Mouse (Mus musculus) hindbrain, embryonic 15.5 days (tissue): ENCODE measurements around the gene Unc13d. TPM values are rescaled to one million over a fixed set of nuclear protein-coding genes. Genes with fewer than 3 reads are reported as not detected.

Experiments used
- ATAC-seq: fragments of 200-750 bp; cut with Nextera tagmentation; 2 replicates; pipeline ENCODE4 v1.8.0; 2017; ENCODE audit warnings: low read depth, moderate number of reproducible peaks, moderate TSS enrichment; ENCODE audit not compliant: low FRiP score
- H3K27ac ChIP-seq: fragments of 300-500 bp; sonication (generic); replicated peaks from 2 replicates; pipeline ENCODE4 v1.5.1; 2015; ENCODE audit warnings: mild to moderate bottlenecking, inconsistent platforms
- H3K27me3 ChIP-seq: fragments of 300-500 bp; sonication (generic); 2 replicates; pipeline ENCODE4 v1.6.1; 2015; ENCODE audit warnings: control low read depth, inconsistent platforms
- H3K36me3 ChIP-seq: fragments of 300-500 bp; sonication (generic); 2 replicates; pipeline ENCODE4 v1.6.1; 2015; ENCODE audit warnings: control low read depth, inconsistent platforms
- H3K4me1 ChIP-seq: fragments of 300-500 bp; sonication (generic); replicated peaks from 2 replicates; pipeline ENCODE4 v1.6.1; 2015; ENCODE audit warnings: control low read depth, inconsistent platforms
- H3K4me2 ChIP-seq: fragments of 300-500 bp; sonication (generic); 2 replicates; pipeline ENCODE4 v1.6.1; 2015; ENCODE audit warnings: moderate library complexity, mild to moderate bottlenecking, inconsistent platforms
- H3K4me3 ChIP-seq: fragments of 300-500 bp; sonication (generic); 2 replicates; pipeline ENCODE4 v1.5.1; 2015; ENCODE audit warnings: mild to moderate bottlenecking, inconsistent platforms
- H3K9ac ChIP-seq: fragments of 300-500 bp; sonication (generic); 2 replicates; pipeline ENCODE4 v1.6.1; 2015; ENCODE audit warnings: inconsistent platforms
- H3K9me3 ChIP-seq: fragments of 300-500 bp; sonication (generic); 2 replicates; pipeline ENCODE4 v1.6.1; 2016; ENCODE audit warnings: control low read depth, inconsistent platforms
- WGBS: fragments of 180-500 bp; shearing (Covaris S2); methylation state at CpG from one replicate; pipeline ENCODE4 v1.1.7; 2015; 5-methylcytosine and 5-hydroxymethylcytosine counted together
- polyA plus RNA-seq: library from polyadenylated mRNA; unstranded; fragments of >200 nt; fragmentation: Nextera tagmentation; extraction: Ambion mirVana; gene quantifications from 2 replicates; pipeline ENCODE4 v1.2.1, GENCODE M21; 2015

The Unc13d gene
- polyA plus RNA-seq, 1 experiment from 2014 or later, result 1.6 TPM

DNA sequence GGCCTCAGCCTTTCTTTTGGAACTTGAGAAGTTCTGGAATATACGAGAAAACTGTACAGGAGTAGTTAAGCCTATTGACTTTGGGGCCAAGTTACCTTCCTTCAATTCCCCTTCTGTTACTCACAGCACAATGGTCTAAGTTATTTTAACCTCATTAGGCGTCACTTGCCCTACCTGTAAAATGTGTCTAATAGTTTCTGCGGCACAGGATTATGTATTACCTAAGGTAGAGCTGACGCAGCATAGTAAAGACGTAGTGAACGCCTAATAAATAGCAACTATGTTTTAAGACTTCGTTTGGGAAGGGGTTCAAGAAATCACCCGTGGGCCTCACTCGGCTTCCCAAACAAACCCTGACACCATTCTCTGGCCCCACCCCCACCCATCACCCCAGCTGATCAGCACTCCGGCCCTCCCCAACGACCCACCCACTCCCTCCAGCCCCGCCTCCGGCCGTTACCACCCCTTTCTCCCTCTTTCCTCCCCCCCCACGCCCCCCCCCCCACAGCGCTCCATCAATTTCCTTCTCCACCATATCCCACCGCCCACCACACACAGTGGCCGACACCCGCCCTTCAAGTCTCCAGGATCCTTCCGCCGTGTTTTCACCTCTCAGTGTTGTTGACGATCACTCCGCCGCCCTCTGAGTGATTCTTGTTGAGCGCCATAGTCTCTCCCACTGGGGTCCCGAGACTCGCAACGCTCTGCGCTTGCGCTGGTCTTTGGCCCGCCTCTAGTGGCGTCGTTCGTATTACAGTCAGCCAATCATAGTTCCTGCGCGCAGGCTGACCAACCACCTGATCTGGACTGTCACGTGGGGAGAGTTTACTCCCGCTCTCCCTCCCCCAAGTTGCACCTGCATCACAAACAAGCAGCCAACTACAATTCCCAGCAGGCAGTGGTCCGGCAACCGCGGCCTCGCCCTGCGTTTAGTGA lies 8.8 kb upstream of the Unc13d start, which contains the start of gene Wbp2:
Gene Wbp2 (minus strand): TSS at position 738 of the 936 bp plus-strand sequence.
- Histone ChIP-seq H3K4me3 (peak within 1 kb of the TSS; percentile 59), H3K9me3 (no peaks in the 10 kb centered on the region), H3K27ac (peak within 1 kb of the TSS; percentile 83), H3K36me3 (peaks cover 20% of the 10 kb centered on the region), H3K4me2 (peak within 1 kb of the TSS; percentile 72), H3K4me1 (peaks cover 22% of the 10 kb centered on the region), H3K27me3 (no peaks in the 10 kb centered on the region), H3K9ac (peak within 1 kb of the TSS; percentile 44)
- ATAC-seq, result peak; percentile 98
- 4% methylated on average over 39 of the region's 43 CpGs for WGBS

DNA sequence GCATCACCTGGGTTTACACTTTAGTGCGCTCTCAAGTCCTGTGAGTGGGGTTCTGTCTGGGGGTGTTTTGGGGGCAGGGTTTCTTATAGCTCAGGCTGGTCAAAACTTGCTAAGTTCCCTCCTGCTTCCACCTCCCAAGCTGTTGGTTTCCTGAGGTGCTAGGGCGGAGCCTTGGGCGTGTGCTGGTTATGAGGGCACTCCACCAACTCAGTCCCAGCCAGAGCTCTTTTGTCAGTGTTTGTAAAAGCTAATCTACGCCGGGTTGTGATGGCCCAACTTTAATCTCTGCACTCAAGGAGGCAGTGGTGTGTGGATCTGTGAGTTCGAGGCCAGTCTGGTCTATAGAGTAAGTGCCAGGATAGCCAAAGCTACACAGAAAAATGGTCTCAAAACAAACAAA lies 6.4 kb upstream of the Unc13d start:
- Histone ChIP-seq H3K9ac (no peak overlapping the region), H3K27me3 (no peaks in the 10 kb centered on the region), H3K9me3 (no peaks in the 10 kb centered on the region), H3K36me3 (peaks cover 38% of the 10 kb centered on the region), H3K4me2 (no peak overlapping the region), H3K27ac (no peak overlapping the region), H3K4me3 (no peak overlapping the region), H3K4me1 (peaks cover 22% of the 10 kb centered on the region)
- WGBS, result 97% methylated on average over 6 of the region's 6 CpGs
- no peak for ATAC-seq

DNA sequence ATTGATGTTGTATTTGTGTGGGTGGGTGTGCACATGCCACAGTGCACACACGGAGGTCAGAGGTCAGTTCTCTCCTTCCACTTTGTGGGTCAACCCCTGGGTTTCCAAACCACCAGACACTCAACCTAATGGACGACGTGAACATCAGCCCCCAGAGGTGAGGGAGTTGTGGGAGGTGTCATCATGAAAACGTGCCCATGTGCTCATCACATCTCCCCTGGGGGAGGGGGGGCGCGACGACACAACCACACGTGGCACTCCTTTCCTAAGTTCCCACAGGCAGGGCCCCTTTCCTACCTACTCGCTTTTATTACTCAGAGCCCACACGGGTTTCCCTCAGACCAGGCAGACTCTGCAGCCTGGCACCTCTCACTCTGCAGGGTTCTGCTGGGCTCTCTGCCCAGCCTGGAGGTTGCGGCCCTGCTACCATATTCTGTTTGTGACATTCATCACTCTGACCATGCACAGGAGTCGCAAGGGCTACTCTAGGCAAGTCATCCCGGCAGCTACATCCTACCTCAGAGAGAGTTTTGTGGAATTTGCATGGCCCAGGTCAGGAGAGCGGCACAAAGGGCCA lies 5.4 kb upstream of the Unc13d start:
- Histone ChIP-seq H3K27ac (no peak overlapping the region), H3K9ac (no peak overlapping the region), H3K4me1 (peaks cover 32% of the 10 kb centered on the region), H3K36me3 (peaks cover 38% of the 10 kb centered on the region), H3K27me3 (no peaks in the 10 kb centered on the region), H3K4me3 (no peak overlapping the region), H3K9me3 (no peaks in the 10 kb centered on the region), H3K4me2 (no peak overlapping the region)
- WGBS, result 92% methylated on average over 14 of the region's 14 CpGs
- no peak for ATAC-seq

DNA sequence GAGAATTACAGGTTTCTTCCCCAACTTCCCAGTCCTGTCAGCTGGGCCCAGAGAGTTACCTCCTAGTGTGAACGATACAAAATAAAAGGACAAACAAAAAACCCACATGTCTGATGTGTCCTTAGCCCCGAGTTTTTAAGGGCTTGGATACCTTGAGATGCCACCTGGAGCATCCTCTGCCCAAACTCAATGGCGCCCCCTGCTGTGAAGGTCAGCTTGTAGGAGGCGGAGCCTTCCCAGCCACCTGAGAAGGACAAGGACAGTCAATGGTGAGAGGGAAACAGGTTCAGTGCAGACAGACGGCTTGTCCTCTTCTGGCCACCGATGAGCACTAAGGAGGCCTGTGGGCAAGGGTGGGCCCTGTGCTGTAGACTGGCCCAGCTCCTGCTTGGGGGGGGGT lies 3.3 kb upstream of the Unc13d start:
- Histone ChIP-seq H3K4me1 (peaks cover 28% of the 10 kb centered on the region), H3K4me2 (no peak overlapping the region), H3K9ac (no peak overlapping the region), H3K9me3 (no peaks in the 10 kb centered on the region), H3K36me3 (peaks cover 38% of the 10 kb centered on the region), H3K27me3 (no peaks in the 10 kb centered on the region), H3K4me3 (no peak overlapping the region), H3K27ac (no peak overlapping the region)
- no peak for ATAC-seq
- WGBS, result 76% methylated on average over 6 of the region's 6 CpGs

DNA sequence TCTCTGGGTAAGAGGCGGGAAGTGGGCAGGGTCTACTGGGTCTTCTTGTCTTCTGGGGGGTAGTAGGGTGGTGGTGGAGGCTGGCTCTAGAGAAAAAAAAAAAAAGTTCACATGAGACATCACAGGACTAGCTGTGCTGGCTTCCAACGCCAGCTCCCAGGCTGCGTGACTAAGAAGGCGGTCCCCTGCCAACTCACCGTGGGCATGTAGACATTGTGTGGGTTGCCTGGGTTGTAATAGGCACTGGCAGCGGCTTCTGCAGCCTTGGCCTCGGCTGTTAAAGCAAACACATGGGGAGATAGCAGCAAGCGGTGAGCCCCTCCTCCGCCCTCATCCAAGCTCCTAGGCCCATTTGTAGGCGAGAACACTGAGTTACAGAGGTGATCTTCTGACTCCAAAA lies 1.8 kb upstream of the Unc13d start:
- no peak for ATAC-seq
- Histone ChIP-seq H3K36me3 (peaks cover 38% of the 10 kb centered on the region), H3K4me2 (no peak overlapping the region), H3K27ac (no peak overlapping the region), H3K4me3 (no peak overlapping the region), H3K27me3 (no peaks in the 10 kb centered on the region), H3K9ac (no peak overlapping the region), H3K9me3 (no peaks in the 10 kb centered on the region), H3K4me1 (peaks cover 16% of the 10 kb centered on the region)
- WGBS, result 71% methylated on average over 10 of the region's 10 CpGs

DNA sequence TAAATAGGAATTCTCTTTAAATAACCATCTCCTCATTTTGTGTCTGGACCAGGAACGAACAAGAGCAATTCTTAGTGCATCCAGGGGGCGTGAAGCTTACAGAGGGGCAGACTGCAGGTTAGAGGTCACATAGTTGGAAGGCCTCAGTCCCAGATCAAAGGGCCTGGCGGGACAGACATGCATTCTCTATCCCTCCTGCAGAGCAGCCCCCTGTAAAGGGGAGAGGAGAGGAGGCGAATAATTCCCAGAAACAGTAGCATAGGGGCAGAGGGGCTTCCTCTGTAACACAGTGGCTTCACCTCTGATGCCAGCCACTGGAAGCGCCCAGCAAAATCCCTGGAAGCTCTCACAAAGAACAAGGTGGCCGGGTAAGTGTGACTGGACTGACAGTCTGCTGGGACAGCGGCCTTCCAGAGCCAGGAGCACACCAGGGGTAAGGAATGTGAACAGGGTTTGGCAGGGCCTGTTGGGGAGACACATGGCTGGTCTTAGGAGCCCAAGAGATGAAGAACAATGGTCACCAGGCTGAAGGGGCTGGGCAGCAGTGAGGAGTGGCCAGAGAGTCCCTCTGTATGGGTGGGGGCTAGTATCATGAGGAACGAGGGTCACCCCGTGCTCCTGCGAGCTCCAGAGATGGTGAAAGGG lies 1.0 kb upstream of the Unc13d start:
- Histone ChIP-seq H3K4me1 (peaks cover 16% of the 10 kb centered on the region), H3K36me3 (peaks cover 35% of the 10 kb centered on the region), H3K9ac (no peak overlapping the region), H3K27ac (no peak overlapping the region), H3K4me3 (no peak overlapping the region), H3K27me3 (no peaks in the 10 kb centered on the region), H3K4me2 (no peak overlapping the region), H3K9me3 (no peaks in the 10 kb centered on the region)
- no peak for ATAC-seq
- WGBS, result 19% methylated on average over 10 of the region's 10 CpGs

DNA sequence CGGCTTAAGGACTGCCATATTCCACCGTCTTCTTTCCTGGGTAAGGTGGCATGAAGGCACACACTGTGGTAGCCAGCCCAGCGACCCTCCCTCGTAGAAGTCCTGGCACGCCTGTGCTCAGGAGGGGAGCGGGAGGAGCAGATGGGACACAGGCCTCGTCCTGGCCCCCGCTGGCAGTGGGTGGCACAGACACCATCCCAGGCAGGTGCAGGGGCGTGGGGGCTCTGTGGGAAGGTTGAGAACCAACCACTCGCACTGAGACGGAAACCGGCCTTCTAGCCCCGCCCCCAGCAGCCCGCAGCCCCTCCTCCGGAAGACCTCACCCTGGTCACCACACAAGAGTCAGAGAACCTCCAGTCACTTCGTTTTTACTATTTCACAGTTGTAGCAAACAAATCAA lies 460 bp upstream of the Unc13d start:
- H3K9ac ChIP-seq, result peak overlapping the region; percentile 37
- H3K4me1 ChIP-seq, result peaks cover 16% of the 10 kb centered on the region
- peak overlapping the region; percentile 53 for H3K4me2 ChIP-seq
- 11% methylated on average over 16 of the region's 16 CpGs for WGBS
- ATAC-seq, result peak; percentile 31; the same call in 1 of the 2 replicates
- peaks cover 29% of the 10 kb centered on the region for H3K36me3 ChIP-seq
- H3K27me3 ChIP-seq, result no peaks in the 10 kb centered on the region
- H3K9me3 ChIP-seq, result no peaks in the 10 kb centered on the region
- H3K27ac ChIP-seq, result 0 out of 2 replicates have a peak overlapping the region, but pooled peaks have one; percentile 38
- peak overlapping the region; percentile 28 for H3K4me3 ChIP-seq

DNA sequence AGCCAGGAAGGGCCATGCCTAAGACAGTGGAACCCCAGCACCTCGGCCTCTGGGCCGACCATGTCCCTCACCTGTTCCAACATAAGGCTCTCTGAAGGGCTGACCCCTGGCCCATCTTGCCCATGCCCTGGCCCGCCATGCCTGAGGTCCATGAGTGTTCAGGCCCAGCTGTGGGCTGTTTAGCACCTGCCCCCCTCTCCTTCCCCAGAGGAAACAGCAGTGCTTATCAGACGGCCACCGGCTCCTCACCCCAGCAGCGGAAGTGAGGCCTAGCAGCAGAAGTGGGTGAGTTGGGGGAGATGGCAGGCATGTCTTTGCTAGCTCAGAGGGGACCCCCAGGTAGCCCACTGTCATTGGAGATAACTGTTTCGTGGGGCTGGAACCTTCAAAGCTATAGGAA lies 925 bp downstream of the Unc13d start:
- H3K4me1 ChIP-seq, result peaks cover 16% of the 10 kb centered on the region
- ATAC-seq, result no peak
- no peaks in the 10 kb centered on the region for H3K9me3 ChIP-seq
- H3K9ac ChIP-seq, result no peak overlapping the region
- H3K4me2 ChIP-seq, result no peak overlapping the region
- 87% methylated on average over 7 of the region's 7 CpGs for WGBS
- no peak overlapping the region for H3K4me3 ChIP-seq
- no peak overlapping the region for H3K27ac ChIP-seq
- no peaks in the 10 kb centered on the region for H3K27me3 ChIP-seq
- H3K36me3 ChIP-seq, result peaks cover 20% of the 10 kb centered on the region

DNA sequence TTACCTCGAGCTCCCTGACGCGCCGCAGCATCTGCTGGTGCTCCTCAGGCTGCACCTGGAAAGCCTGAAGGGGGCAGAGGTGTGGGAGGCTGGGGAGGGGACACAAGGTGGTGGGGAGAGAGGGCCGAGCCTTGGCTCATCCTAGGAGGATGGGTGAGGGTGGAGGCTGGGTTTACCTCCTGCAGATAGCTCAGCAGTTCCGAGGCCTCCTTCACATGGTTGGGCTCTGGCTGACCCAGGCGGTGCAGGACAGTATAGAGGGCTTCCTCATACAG lies 1.6 kb downstream of the Unc13d start:
- ATAC-seq, result no peak
- no peak overlapping the region for H3K27ac ChIP-seq

DNA sequence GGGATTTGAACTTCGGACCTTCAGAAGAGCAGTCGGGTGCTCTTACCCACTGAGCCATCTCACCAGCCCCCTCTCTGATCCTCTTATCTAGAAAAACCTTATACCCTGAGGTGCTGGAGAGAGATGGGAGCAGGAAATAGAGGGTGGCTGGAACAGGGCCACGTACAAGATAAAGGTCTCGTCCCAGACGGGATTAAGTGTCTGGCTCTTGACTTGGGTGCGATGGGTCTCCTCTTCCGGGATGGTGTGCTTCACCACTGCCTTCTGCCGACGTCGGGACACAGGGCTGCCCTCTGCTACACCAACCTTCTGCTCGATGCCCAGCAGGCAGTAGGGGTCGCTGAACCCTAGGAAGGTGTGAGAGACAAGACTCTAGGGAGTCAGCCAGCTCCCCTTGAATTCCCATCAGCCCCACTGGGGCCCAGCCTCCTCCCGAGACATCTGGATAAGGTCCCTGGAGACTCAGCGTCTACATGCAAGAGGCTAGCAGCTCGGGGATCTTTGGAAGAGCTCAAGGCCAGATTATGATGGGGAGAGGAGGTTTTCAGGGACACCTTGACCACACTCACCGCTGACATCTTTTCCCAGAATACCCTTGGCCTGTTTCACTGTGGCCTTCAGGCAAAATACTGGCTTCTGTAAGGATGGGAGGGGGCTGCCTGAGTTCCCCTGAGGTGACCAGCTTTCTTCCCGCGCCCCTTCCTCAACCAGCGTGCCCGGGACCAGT lies 2.1 kb downstream of the Unc13d start:
- Histone ChIP-seq H3K36me3 (peaks cover 11% of the 10 kb centered on the region), H3K27ac (no peak overlapping the region), H3K9ac (no peak overlapping the region), H3K4me3 (no peak overlapping the region), H3K4me2 (no peak overlapping the region), H3K27me3 (no peaks in the 10 kb centered on the region), H3K9me3 (no peaks in the 10 kb centered on the region), H3K4me1 (peaks cover 16% of the 10 kb centered on the region)
- WGBS, result 66% methylated on average over 20 of the region's 20 CpGs
- no peak for ATAC-seq

More for the DNA sequence above, 1.6 kb downstream of the Unc13d start:
- Histone ChIP-seq H3K9me3 (no peaks in the 10 kb centered on the region), H3K36me3 (peaks cover 15% of the 10 kb centered on the region), H3K9ac (no peak overlapping the region), H3K4me3 (no peak overlapping the region), H3K4me2 (no peak overlapping the region), H3K4me1 (peaks cover 16% of the 10 kb centered on the region), H3K27me3 (no peaks in the 10 kb centered on the region)
- 68% methylated on average over 7 of the region's 7 CpGs for WGBS

DNA sequence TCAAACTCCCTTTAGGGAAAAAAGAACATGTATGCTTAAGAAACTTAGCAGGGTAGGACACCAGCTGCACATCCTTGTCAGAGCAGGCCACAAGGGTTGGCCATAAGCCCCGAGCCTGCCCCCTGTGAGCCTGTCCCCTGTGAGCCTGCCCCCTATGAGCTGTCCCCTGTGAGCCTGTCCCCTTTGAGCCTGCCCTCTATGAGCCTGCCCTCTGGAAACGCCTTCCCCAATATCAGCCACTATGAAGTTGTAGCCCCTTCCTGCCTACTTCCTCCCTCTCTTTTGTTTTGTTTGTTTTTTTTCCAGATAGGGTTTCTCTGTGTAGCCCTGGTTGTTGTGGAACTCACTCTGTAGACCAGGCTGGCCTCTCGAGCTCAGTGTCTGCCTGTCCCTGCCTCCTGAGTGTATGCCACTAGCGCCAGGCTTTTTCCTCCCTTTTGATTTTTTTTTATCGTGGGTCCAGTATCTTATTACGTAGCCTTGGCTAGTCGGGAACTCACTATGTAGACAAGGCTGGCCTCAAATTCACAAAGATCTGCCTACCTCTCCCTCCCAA lies 3.2 kb downstream of the Unc13d start:
- H3K36me3 ChIP-seq, result peaks cover 2% of the 10 kb centered on the region
- H3K4me2 ChIP-seq, result no peak overlapping the region
- no peak overlapping the region for H3K4me3 ChIP-seq
- WGBS, result 72% methylated on average over 7 of the region's 7 CpGs
- H3K4me1 ChIP-seq, result peaks cover 16% of the 10 kb centered on the region
- no peaks in the 10 kb centered on the region for H3K9me3 ChIP-seq
- H3K27ac ChIP-seq, result no peak overlapping the region
- H3K27me3 ChIP-seq, result no peaks in the 10 kb centered on the region
- ATAC-seq, result no peak
- H3K9ac ChIP-seq, result no peak overlapping the region
